Mouse (Mus musculus) right cerebral cortex, postnatal 4 days (tissue): ENCODE results near the gene Mkln1.

Source experiments
- DNase-seq: peaks from one replicate; pipeline ENCODE4 v3.0.0-alpha.2; 2022

The Mkln1 gene

GRCm38 (mm10) chr6:31399206-31399549 lies 643 bp downstream of the Mkln1 start:
- DNase-seq: no peak

- DNase-seq: no peak
These were observed 1.0 kb downstream of the Mkln1 start for GRCm38 (mm10) chr6:31399566-31399965.

GRCm38 (mm10) chr6:31411017-31411416 lies 12.5 kb downstream of the Mkln1 start:
- no peak for DNase-seq

GRCm38 (mm10) chr6:31412487-31412886 lies 14.0 kb downstream of the Mkln1 start:
- DNase-seq: no peak

GRCm38 (mm10) chr6:31413556-31413955 lies 15.0 kb downstream of the Mkln1 start:
- no peak for DNase-seq

GRCm38 (mm10) chr6:31414303-31414702 lies 15.8 kb downstream of the Mkln1 start:
- DNase-seq: no peak

- no peak for DNase-seq
These were observed 26.9 kb downstream of the Mkln1 start for GRCm38 (mm10) chr6:31425428-31425827.

GRCm38 (mm10) chr6:31437264-31437663 lies 38.7 kb downstream of the Mkln1 start:
- no peak for DNase-seq

- no peak for DNase-seq
These were observed 46.7 kb downstream of the Mkln1 start for GRCm38 (mm10) chr6:31445258-31445657.

GRCm38 (mm10) chr6:31453735-31454134 lies 55.2 kb downstream of the Mkln1 start:
- peak; percentile 8 for DNase-seq

- DNase-seq: no peak
These were observed 56.8 kb downstream of the Mkln1 start for GRCm38 (mm10) chr6:31455376-31455775.

- DNase-seq: no peak
These were observed 58.5 kb downstream of the Mkln1 start for GRCm38 (mm10) chr6:31456988-31457387.

GRCm38 (mm10) chr6:31469431-31469830 lies 70.9 kb downstream of the Mkln1 start:
- no peak for DNase-seq

- no peak for DNase-seq
These were observed 79.7 kb downstream of the Mkln1 start for GRCm38 (mm10) chr6:31478221-31478620.

- no peak for DNase-seq
These were observed 81.5 kb downstream of the Mkln1 start for GRCm38 (mm10) chr6:31480008-31480407.

- no peak for DNase-seq
These were observed 88.1 kb downstream of the Mkln1 start for GRCm38 (mm10) chr6:31486601-31487000.

- DNase-seq: no peak
These were observed 91.4 kb downstream of the Mkln1 start for GRCm38 (mm10) chr6:31489950-31490349.

GRCm38 (mm10) chr6:31495122-31495731 lies 96.7 kb downstream of the Mkln1 start:
- no peak for DNase-seq

GRCm38 (mm10) chr6:31496227-31496626 lies 97.7 kb downstream of the Mkln1 start:
- DNase-seq: no peak

GRCm38 (mm10) chr6:31499836-31500235 lies 101.3 kb downstream of the Mkln1 start:
- DNase-seq: no peak

- DNase-seq: no peak
These were observed 101.7 kb downstream of the Mkln1 start for GRCm38 (mm10) chr6:31500260-31500659.

GRCm38 (mm10) chr6:31500691-31501090 lies 102.2 kb downstream of the Mkln1 start:
- no peak for DNase-seq

GRCm38 (mm10) chr6:31502614-31503013 lies 104.1 kb downstream of the Mkln1 start:
- DNase-seq: no peak

- DNase-seq: no peak
These were observed 115.2 kb downstream of the Mkln1 start for GRCm38 (mm10) chr6:31513726-31514125.

- DNase-seq: no peak
These were observed 119.3 kb downstream of the Mkln1 start for GRCm38 (mm10) chr6:31517681-31518337.
